Mouse (Mus musculus) CH12.LX (cell line): ENCODE results near the gene Gdf7. TPM values are rescaled to one million over a fixed set of nuclear protein-coding genes. Genes with fewer than 3 reads are reported as not detected.

ENCODE experiments used
- DNase-seq: peaks from one replicate; pipeline ENCODE4 v3.0.0-alpha.2; 2013; ENCODE audit errors: extremely low read depth
- H3K27ac ChIP-seq: 2 replicates; pipeline ENCODE4 v1.5.1; 2012; ENCODE audit warnings: low read depth, mild to moderate bottlenecking, control low read depth, moderate library complexity; ENCODE audit not compliant: insufficient read depth
- H3K27me3 ChIP-seq: replicated peaks from 2 replicates; pipeline ENCODE3; 2012; ENCODE audit warnings: inconsistent platforms
- H3K36me3 ChIP-seq, 2 experiments: replicated peaks in 1 of 2; 2 replicates each; pipeline versions ENCODE3 to v1.6.1; 2012; ENCODE audit warnings: inconsistent platforms in 1 of 2, low read length in 1 of 2, mild to moderate bottlenecking in 1 of 2, mixed read lengths in 1 of 2, moderate library complexity in 1 of 2; ENCODE audit not compliant: control insufficient read depth in 1 of 2, insufficient read depth in 1 of 2
- H3K4me1 ChIP-seq, 2 experiments: 2 replicates each; pipeline ENCODE4 v1.6.1; 2012; ENCODE audit warnings: inconsistent platforms in 1 of 2, moderate library complexity in 1 of 2; ENCODE audit not compliant: insufficient read depth in 2 of 2, control insufficient read depth in 1 of 2
- H3K4me2 ChIP-seq: 2 replicates; pipeline ENCODE4 v1.6.1; 2012; ENCODE audit warnings: low read depth, mild to moderate bottlenecking, control low read depth; ENCODE audit not compliant: poor library complexity, insufficient read depth, severe bottlenecking
- H3K4me3 ChIP-seq, 3 experiments: fragments of 150-350 bp in 1 of 3; sonication (generic) in 1 of 3; replicated peaks in 1 of 3; 2 replicates each; pipeline versions ENCODE3 to v1.5.1; 2011 to 2012; ENCODE audit warnings: low read depth in 2 of 3, low read length in 2 of 3, mild to moderate bottlenecking in 2 of 3, moderate library complexity in 2 of 3, control low read depth in 1 of 3, improper control_type of control experiment in 1 of 3, inconsistent platforms in 1 of 3, mixed read lengths in 1 of 3; ENCODE audit not compliant: poor library complexity in 1 of 3
- H3K79me2 ChIP-seq: replicated peaks from 2 replicates; pipeline ENCODE4 v1.6.1; 2012; ENCODE audit warnings: mild to moderate bottlenecking, moderate library complexity; ENCODE audit not compliant: control insufficient read depth, poor library complexity, insufficient read depth, severe bottlenecking; ENCODE audit errors: extremely low read depth
- H3K9ac ChIP-seq: 2 replicates; pipeline ENCODE4 v1.6.1; 2012; ENCODE audit warnings: low read depth, mild to moderate bottlenecking, control low read depth, moderate library complexity; ENCODE audit not compliant: insufficient read depth
- H3K9me3 ChIP-seq: replicated peaks from 2 replicates; pipeline ENCODE3; 2012; ENCODE audit warnings: low read length, inconsistent platforms, mixed read lengths
- CHD1 ChIP-seq: IDR thresholded peaks from 2 replicates; pipeline ENCODE4 v1.6.1; 2012; ENCODE audit warnings: low read depth, low read length, improper control_type of control experiment, inconsistent platforms
- CHD2 ChIP-seq: IDR thresholded peaks from 2 replicates; pipeline ENCODE4 v1.6.1; 2011; ENCODE audit warnings: low read length, improper control_type of control experiment
- E2F4 ChIP-seq: IDR thresholded peaks from 2 replicates; pipeline ENCODE4 v1.6.1; 2011; ENCODE audit warnings: low read depth, low read length, improper control_type of control experiment; ENCODE audit not compliant: insufficient replicate concordance
- ETS1 ChIP-seq: conservative IDR thresholded peaks from 2 replicates; pipeline ENCODE4 v1.6.1; 2012; ENCODE audit warnings: low read depth, mild to moderate bottlenecking, inconsistent platforms, low read length, improper control_type of control experiment, moderate library complexity
- GABPA ChIP-seq: IDR thresholded peaks from 2 replicates; pipeline ENCODE4 v1.6.1; 2012; ENCODE audit warnings: low read depth, low read length, improper control_type of control experiment, inconsistent platforms; ENCODE audit not compliant: insufficient replicate concordance
- IRF4 ChIP-seq: IDR thresholded peaks from 2 replicates; pipeline ENCODE4 v1.6.1; 2014; ENCODE audit warnings: low read depth, mild to moderate bottlenecking, inconsistent platforms, low read length, improper control_type of control experiment
- KAT2A ChIP-seq: IDR thresholded peaks from 2 replicates; pipeline ENCODE4 v1.6.1; 2012; ENCODE audit warnings: low read length, improper control_type of control experiment, inconsistent platforms; ENCODE audit not compliant: insufficient replicate concordance
- MAFK ChIP-seq: IDR thresholded peaks from 2 replicates; pipeline ENCODE4 v1.6.1; 2011; ENCODE audit warnings: low read length, improper control_type of control experiment; ENCODE audit not compliant: insufficient replicate concordance
- MAZ ChIP-seq: IDR thresholded peaks from 2 replicates; pipeline ENCODE4 v1.6.1; 2012; ENCODE audit warnings: low read depth, mild to moderate bottlenecking, inconsistent platforms, low read length, improper control_type of control experiment, moderate library complexity
- MXI1 ChIP-seq: IDR thresholded peaks from 2 replicates; pipeline ENCODE4 v1.6.1; 2011; ENCODE audit warnings: mild to moderate bottlenecking, low read depth, low read length, improper control_type of control experiment
- MYC ChIP-seq: IDR thresholded peaks from 2 replicates; pipeline ENCODE4 v1.6.1; 2011; ENCODE audit warnings: low read depth, mild to moderate bottlenecking, improper control_type of control experiment, low read length
- NELFE ChIP-seq: IDR thresholded peaks from 2 replicates; pipeline ENCODE4 v1.6.1; 2011; ENCODE audit warnings: low read depth, low read length, improper control_type of control experiment
- NRF1 ChIP-seq: IDR thresholded peaks from 2 replicates; pipeline ENCODE4 v1.6.1; 2014; ENCODE audit warnings: low read depth, mild to moderate bottlenecking, inconsistent platforms, low read length, improper control_type of control experiment, moderate library complexity
- POLR2AphosphoS2 ChIP-seq: IDR thresholded peaks from 2 replicates; pipeline ENCODE4 v1.6.1; 2011; ENCODE audit warnings: low read depth, low read length, improper control_type of control experiment
- RAD21 ChIP-seq: IDR thresholded peaks from 2 replicates; pipeline ENCODE4 v1.6.1; 2011; ENCODE audit warnings: low read depth, mild to moderate bottlenecking, low read length, improper control_type of control experiment, moderate library complexity
- TCF12 ChIP-seq: IDR thresholded peaks from 2 replicates; pipeline ENCODE4 v1.6.1; 2014; ENCODE audit warnings: low read depth, mild to moderate bottlenecking, inconsistent platforms, low read length, improper control_type of control experiment
- USF2 ChIP-seq: conservative IDR thresholded peaks from 2 replicates; pipeline ENCODE4 v1.6.1; 2011; ENCODE audit warnings: low read depth, low read length, improper control_type of control experiment
- ZC3H11A ChIP-seq: IDR thresholded peaks from 2 replicates; pipeline ENCODE4 v1.6.1; 2012; ENCODE audit warnings: low read depth, mild to moderate bottlenecking, inconsistent platforms, low read length, improper control_type of control experiment
- ZMIZ1 ChIP-seq: IDR thresholded peaks from 2 replicates; pipeline ENCODE4 v1.6.1; 2012; ENCODE audit warnings: low read depth, mild to moderate bottlenecking, inconsistent platforms, low read length, improper control_type of control experiment
- ZNF384 ChIP-seq: IDR thresholded peaks from 2 replicates; pipeline ENCODE4 v1.6.1; 2012; ENCODE audit warnings: low read depth, low read length, improper control_type of control experiment, inconsistent platforms
- dilution Hi-C: fragments of 300-500 bp; cut with MboI; formaldehyde crosslinking; loops from 2 replicates; pipeline ENCODE4 v1.14.3; 2020; ENCODE audit warnings: low sequenced_read_pairs; ENCODE audit not compliant: extremely low pct_unique_long_range_greater_than_20kb, extremely low pct_ligation_motif_present
- in situ Hi-C: fragments of 300-500 bp; cut with MboI; formaldehyde crosslinking; loops from 3 replicates; pipeline ENCODE4 v1.14.3; 2019; ENCODE audit warnings: low sequenced_read_pairs, low pct_ligation_motif_present, low pct_unique_long_range_greater_than_20kb, mixed read lengths
- polyA plus RNA-seq: library from polyadenylated mRNA; unstranded; fragments of >175 nt; gene quantifications from 2 replicates; pipeline ENCODE4 v1.2.1, GENCODE M21; 2012; ENCODE audit warnings: low read depth; ENCODE audit not compliant: insufficient read length
- total RNA-seq, 2 experiments: library from RNA; depleted of rRNA; stranded (reverse); fragments of 300-350 nt in 1 of 2; fragments of >200 nt in 1 of 2; gene quantifications; 2 replicates each; pipeline ENCODE4 v1.2.3; 2012 to 2014

The Gdf7 gene
- total and polyA plus RNA-seq, 3 experiments: not detected

GRCm38 (mm10) chr12:8338491-8338890 lies 36.7 kb upstream of the Gdf7 start:
- DNase-seq: no peak
- Histone ChIP-seq H3K79me2 (no peaks in the 10 kb centered on the region), H3K9me3 (no peaks in the 10 kb centered on the region), H3K27me3 (no peaks in the 10 kb centered on the region), H3K9ac (no peak overlapping the region), H3K4me3 (no peak overlapping the region), H3K4me1 (peaks cover 4 to 31% of the 10 kb centered on the region in 2 experiments; a peak in 2 of 4 replicates), H3K27ac (no peak overlapping the region), H3K36me3 (peaks cover 28 to 96% of the 10 kb centered on the region in 2 experiments), H3K4me2 (no peak overlapping the region)
- in situ Hi-C loops: no loop called here
- dilution Hi-C loops: no loop called here
- TF ChIP-seq MXI1: no peak
- TF ChIP-seq RAD21: no peak

- no peak overlapping the region for H3K4me2 ChIP-seq
- TF ChIP-seq IRF4 (no peak), KAT2A (no peak)
- no peak overlapping the region for H3K27ac ChIP-seq
- no peaks in the 10 kb centered on the region for H3K27me3 ChIP-seq
- dilution Hi-C loops: no loop called here
- peaks cover 27 to 96% of the 10 kb centered on the region in 2 experiments for H3K36me3 ChIP-seq
- H3K79me2 ChIP-seq: no peaks in the 10 kb centered on the region
- H3K9me3 ChIP-seq: no peaks in the 10 kb centered on the region
- no peak overlapping the region for H3K4me3 ChIP-seq
- no peak for DNase-seq
- in situ Hi-C loops: no loop called here
- peaks cover 4 to 31% of the 10 kb centered on the region in 2 experiments; a peak in 2 of 4 replicates for H3K4me1 ChIP-seq
- no peak overlapping the region for H3K9ac ChIP-seq
These were observed 35.7 kb upstream of the Gdf7 start for GRCm38 (mm10) chr12:8337286-8338060.

GRCm38 (mm10) chr12:8336601-8337285 lies 35.0 kb upstream of the Gdf7 start:
- Histone ChIP-seq H3K4me1 (peaks cover 4 to 28% of the 10 kb centered on the region in 2 experiments; a peak in 2 of 4 replicates), H3K27me3 (no peaks in the 10 kb centered on the region), H3K4me3 (no peak overlapping the region), H3K4me2 (no peak overlapping the region), H3K27ac (no peak overlapping the region), H3K36me3 (peaks cover 25 to 96% of the 10 kb centered on the region in 2 experiments), H3K9me3 (no peaks in the 10 kb centered on the region), H3K9ac (no peak overlapping the region), H3K79me2 (no peaks in the 10 kb centered on the region)
- DNase-seq: no peak
- dilution Hi-C loops (no loop called here), in situ Hi-C loops (no loop called here)
- TF ChIP-seq E2F4: no peak
- TF ChIP-seq CHD2: no peak
- TF ChIP-seq NRF1: no peak
- no peak for TF ChIP-seq GABPA
- TF ChIP-seq RAD21: no peak
- TF ChIP-seq KAT2A: no peak
- TF ChIP-seq ETS1: no peak
- TF ChIP-seq CHD1: no peak
- TF ChIP-seq MXI1: no peak
- no peak for TF ChIP-seq MAZ
- TF ChIP-seq TCF12: no peak
- no peak for TF ChIP-seq ZMIZ1
- TF ChIP-seq USF2: no peak
- no peak for TF ChIP-seq ZNF384
- no peak for TF ChIP-seq ZC3H11A
- no peak for TF ChIP-seq POLR2AphosphoS2
- no peak for TF ChIP-seq MYC
- no peak for TF ChIP-seq NELFE
- no peak for TF ChIP-seq MAFK
- no peak for TF ChIP-seq IRF4
